Mouse (Mus musculus) liver, adult 2 months (tissue): Measurements from ENCODE around the gene Cluh.

Source experiments
- CTCF ChIP-seq: fragments of 200-500 bp; IDR thresholded peaks from 2 replicates; pipeline ENCODE4 v1.5.1; 2011; ENCODE audit warnings: low read depth, low read length, control low read depth
- POLR2A ChIP-seq: fragments of 200-500 bp; IDR thresholded peaks from 2 replicates; pipeline ENCODE4 v1.6.1; 2011; ENCODE audit warnings: low read length, control low read depth; ENCODE audit not compliant: insufficient read depth; ENCODE audit errors: extremely low read depth

- TF ChIP-seq CTCF (no peak), POLR2A (no peak)
Measured at GRCm38 (mm10) chr11:74647966-74648365, 1.3 kb upstream of the Cluh start.
